Mouse (Mus musculus) naive thymus-derived CD4-positive, alpha-beta T cell, adult 2 months (primary cell): ENCODE measurements around the gene Olfr223.
"Not testable (repeated sequence)": the region's sequence is repeated elsewhere in the genome, so short reads cannot be mapped to it uniquely, and the experiment has no call there.

Source experiments
- DNase-seq: peaks from one replicate; pipeline ENCODE4 v3.0.0-alpha.2; 2011; ENCODE audit warnings: low read depth

Gene Olfr223

GRCm38 (mm10) chr11:59593189-59593588, at the start of gene Olfr223:
TSS of gene Olfr223 (minus strand) at chr11:59593289.
- DNase-seq: no peak

- DNase-seq: no peak
These were observed 49.3 kb upstream of the Olfr223 start for GRCm38 (mm10) chr11:59642420-59642819.

- DNase-seq: no peak
These were observed 48.1 kb upstream of the Olfr223 start for GRCm38 (mm10) chr11:59641227-59641626.

- no peak for DNase-seq
These were observed 47.0 kb upstream of the Olfr223 start for GRCm38 (mm10) chr11:59639957-59640643.

- no peak for DNase-seq
These were observed 43.8 kb upstream of the Olfr223 start for GRCm38 (mm10) chr11:59636695-59637414.

- DNase-seq: no peak
These were observed 43.0 kb upstream of the Olfr223 start for GRCm38 (mm10) chr11:59635821-59636694.

- DNase-seq: no peak
These were observed 42.2 kb upstream of the Olfr223 start for GRCm38 (mm10) chr11:59635251-59635795.

GRCm38 (mm10) chr11:59634001-59634660, 41.0 kb upstream of the Olfr223 start:
- no peak for DNase-seq

GRCm38 (mm10) chr11:59633037-59633436, 39.9 kb upstream of the Olfr223 start:
- DNase-seq: peak; percentile 70

- DNase-seq: no peak
These were observed 38.9 kb upstream of the Olfr223 start for GRCm38 (mm10) chr11:59631980-59632379.

- no peak for DNase-seq
These were observed 36.8 kb upstream of the Olfr223 start for GRCm38 (mm10) chr11:59629871-59630270.

GRCm38 (mm10) chr11:59628177-59628576, 35.1 kb upstream of the Olfr223 start:
- no peak for DNase-seq

- DNase-seq: no peak
These were observed 33.1 kb upstream of the Olfr223 start for GRCm38 (mm10) chr11:59626192-59626591.

- peak; percentile 66 for DNase-seq
These were observed 31.0 kb upstream of the Olfr223 start for GRCm38 (mm10) chr11:59624017-59624630.

GRCm38 (mm10) chr11:59622214-59622613, 29.1 kb upstream of the Olfr223 start:
- no peak for DNase-seq

- not testable (repeated sequence) for DNase-seq
These were observed 23.9 kb upstream of the Olfr223 start for GRCm38 (mm10) chr11:59616986-59617385.

GRCm38 (mm10) chr11:59614120-59614519, 21.0 kb upstream of the Olfr223 start:
- DNase-seq: no peak

GRCm38 (mm10) chr11:59611646-59612045, 18.6 kb upstream of the Olfr223 start:
- DNase-seq: no peak

- no peak for DNase-seq
These were observed 9.2 kb upstream of the Olfr223 start for GRCm38 (mm10) chr11:59602287-59602686.

GRCm38 (mm10) chr11:59600872-59601271, 7.8 kb upstream of the Olfr223 start:
- DNase-seq: no peak

- no peak for DNase-seq
These were observed 6.1 kb upstream of the Olfr223 start for GRCm38 (mm10) chr11:59599211-59599610.
